In the genomic region with DNA sequence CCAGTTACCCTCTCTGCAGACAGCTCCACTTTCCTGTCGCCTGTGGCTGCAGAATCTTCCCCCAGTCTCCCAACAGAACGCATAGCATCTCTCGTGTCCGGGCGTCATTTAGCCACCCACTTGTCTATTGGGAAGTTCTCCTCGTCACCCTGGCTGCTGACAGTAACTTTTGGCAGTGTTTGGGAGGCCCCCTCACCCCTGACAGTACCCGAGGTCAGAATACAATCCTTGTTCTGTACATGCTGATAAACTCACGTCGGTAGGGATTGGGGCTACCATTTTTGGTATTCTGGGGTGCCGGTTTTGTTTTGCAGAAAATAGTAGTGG, we compare ENCODE assay signal across 8 mouse cellular contexts. TPM values are rescaled to one million over a fixed set of nuclear protein-coding genes. Genes with fewer than 3 reads are reported as not detected.
DNase-seq lines count a peak whose midpoint lies in the region; ATAC-seq and TF ChIP-seq lines count a peak whose summit lies in the region.

No protein-coding gene starts in this region.

- H3K27ac ChIP-seq in lung, embryonic 14.5 days (ENCODE audit: low read depth), result peak overlapping the region; percentile 99
- H3K27ac ChIP-seq in forebrain, embryonic 11.5 days (ENCODE audit: low read depth, low read length), result peak overlapping the region; percentile 96
- H3K27ac ChIP-seq in limb, embryonic 12.5 days, result peak overlapping the region; percentile 98
- peak overlapping the region; percentile 96 for H3K27ac ChIP-seq in neural tube, embryonic 12.5 days

- ATAC-seq in lung, embryonic 14.5 days (ENCODE audit: insufficient read depth), result no peak
- no peak for ATAC-seq in forebrain, embryonic 11.5 days (replicated peaks; ENCODE audit: low FRiP score)
- no peak for ATAC-seq in limb, embryonic 12.5 days (ENCODE audit: insufficient number of reproducible peaks, insufficient read depth, low FRiP score, low TSS enrichment, low read depth)
- ATAC-seq in neural tube, embryonic 12.5 days (ENCODE audit: low FRiP score, low read depth), result no peak

- no peaks in the 10 kb centered on the region for H3K9me3 ChIP-seq in lung, embryonic 14.5 days (ENCODE audit: low read depth, low read length)
- no peaks in the 10 kb centered on the region for H3K9me3 ChIP-seq in forebrain, embryonic 11.5 days (ENCODE audit: control insufficient read depth, low read length)
- H3K9me3 ChIP-seq in limb, embryonic 12.5 days, result no peaks in the 10 kb centered on the region
- H3K9me3 ChIP-seq in neural tube, embryonic 12.5 days, result no peaks in the 10 kb centered on the region

- H3K4me2 ChIP-seq in lung, embryonic 14.5 days, result peak overlapping the region; percentile 91
- H3K4me2 ChIP-seq in forebrain, embryonic 11.5 days (ENCODE audit: low read depth, low read length, severe bottlenecking), result peak overlapping the region; percentile 86
- H3K4me2 ChIP-seq in limb, embryonic 12.5 days, result peak overlapping the region; percentile 79
- H3K4me2 ChIP-seq in neural tube, embryonic 12.5 days (replicated peaks), result peak overlapping the region; percentile 82

- H3K4me1 ChIP-seq in lung, embryonic 14.5 days (ENCODE audit: insufficient read depth), result 0 out of 2 replicates have a peak, but pooled peaks cover 13% of the 10 kb centered on the region
- H3K4me1 ChIP-seq in forebrain, embryonic 11.5 days (replicated peaks; ENCODE audit: control insufficient read depth, insufficient read depth, low read length), result peaks cover 5% of the 10 kb centered on the region; the same call in 1 of the 2 replicates
- peaks cover 31% of the 10 kb centered on the region for H3K4me1 ChIP-seq in limb, embryonic 12.5 days (replicated peaks)
- peaks cover 23% of the 10 kb centered on the region for H3K4me1 ChIP-seq in neural tube, embryonic 12.5 days

- no peak for TF ChIP-seq CTCF in lung, embryonic 14.5 days (IDR thresholded peaks at IDR 0.05; ENCODE audit: low read depth)

- peak overlapping the region; percentile 90 for H3K9ac ChIP-seq in lung, embryonic 14.5 days
- H3K9ac ChIP-seq in forebrain, embryonic 11.5 days (ENCODE audit: low read length), result peak overlapping the region; percentile 96
- H3K9ac ChIP-seq in limb, embryonic 12.5 days (replicated peaks), result peak overlapping the region; percentile 91
- H3K9ac ChIP-seq in neural tube, embryonic 12.5 days, result peak overlapping the region; percentile 86

- WGBS in lung, embryonic 14.5 days, result under 1% methylated on average over 10 of the region's 10 CpGs
- 2% methylated on average over 10 of the region's 10 CpGs for WGBS in forebrain, embryonic 11.5 days
- 1% methylated on average over 10 of the region's 10 CpGs for WGBS in limb, embryonic 12.5 days
- WGBS in neural tube, embryonic 12.5 days, result under 1% methylated on average over 10 of the region's 10 CpGs

- peak overlapping the region; percentile 75 for H3K4me3 ChIP-seq in lung, embryonic 14.5 days (ENCODE audit: low read depth, low read length)
- peak overlapping the region; percentile 84 for H3K4me3 ChIP-seq in forebrain, embryonic 11.5 days (ENCODE audit: low read depth, low read length)
- peak overlapping the region; percentile 73 for H3K4me3 ChIP-seq in limb, embryonic 12.5 days (replicated peaks)
- H3K4me3 ChIP-seq in neural tube, embryonic 12.5 days, result peak overlapping the region; percentile 73

- no peaks in the 10 kb centered on the region for H3K27me3 ChIP-seq in lung, embryonic 14.5 days (ENCODE audit: insufficient read depth, low read length)
- H3K27me3 ChIP-seq in forebrain, embryonic 11.5 days (ENCODE audit: control insufficient read depth, insufficient read depth, low read length), result no peaks in the 10 kb centered on the region
- H3K27me3 ChIP-seq in limb, embryonic 12.5 days, result no peaks in the 10 kb centered on the region
- no peaks in the 10 kb centered on the region; the same call in 1 of the 2 replicates for H3K27me3 ChIP-seq in neural tube, embryonic 12.5 days (replicated peaks)

- H3K36me3 ChIP-seq in lung, embryonic 14.5 days (ENCODE audit: insufficient read depth), result peaks cover 11% of the 10 kb centered on the region; the same call in 1 of the 2 replicates
- H3K36me3 ChIP-seq in forebrain, embryonic 11.5 days (ENCODE audit: control insufficient read depth, insufficient read depth, low read length), result no peaks in the 10 kb centered on the region; the same call in 1 of the 2 replicates
- H3K36me3 ChIP-seq in limb, embryonic 12.5 days, result peaks cover 19% of the 10 kb centered on the region; the same call in 1 of the 2 replicates
- no peaks in the 10 kb centered on the region; the same call in 1 of the 2 replicates for H3K36me3 ChIP-seq in neural tube, embryonic 12.5 days

- peak; percentile 47 for DNase-seq in cerebellum, adult 11 months
- no peak for DNase-seq in cerebellum, postnatal 4 days (ENCODE audit: low spot score in 2 of 2)
- DNase-seq in lung, embryonic 14.5 days, result peak; percentile 40
- DNase-seq in lung, postnatal 14 days, result no peak
- no peak for DNase-seq in forebrain, embryonic 11.5 days (ENCODE audit: low spot score)
- no peak for DNase-seq in urinary bladder, postnatal 10 days (ENCODE audit: low spot score)

RNA-seq across cellular contexts. Expression of a gene that starts 1.7 kb away (rescaled TPM):
- polyA plus RNA-seq in lung, embryonic 14.5 days (2014; fragmentation: Nextera tagmentation; extraction: Ambion mirVana), result 68.6 and 72.3 TPM in 2 replicates
- polyA plus RNA-seq in forebrain, embryonic 11.5 days (2014; fragmentation: Nextera tagmentation; extraction: Ambion mirVana), result 61.4 and 64.8 TPM in 2 replicates
- 56.2 and 58.1 TPM in 2 replicates for polyA plus RNA-seq in limb, embryonic 12.5 days (2016; fragmentation: Nextera tagmentation; extraction: Ambion mirVana)
- 43.1 and 46.0 TPM in 2 replicates for polyA plus RNA-seq in neural tube, embryonic 12.5 days (2016; fragmentation: Nextera tagmentation; extraction: Ambion mirVana)

RNA-seq across cellular contexts. Expression of a gene that starts 50.7 kb away (rescaled TPM):
- polyA plus RNA-seq in lung, embryonic 14.5 days (2014; fragmentation: Nextera tagmentation; extraction: Ambion mirVana), result 57.4 and 59.0 TPM in 2 replicates
- 60.8 and 62.6 TPM in 2 replicates for polyA plus RNA-seq in forebrain, embryonic 11.5 days (2014; fragmentation: Nextera tagmentation; extraction: Ambion mirVana)
- 53.8 and 54.8 TPM in 2 replicates for polyA plus RNA-seq in limb, embryonic 12.5 days (2016; fragmentation: Nextera tagmentation; extraction: Ambion mirVana)
- 80.0 and 86.7 TPM in 2 replicates for polyA plus RNA-seq in neural tube, embryonic 12.5 days (2016; fragmentation: Nextera tagmentation; extraction: Ambion mirVana)

RNA-seq across cellular contexts. Expression of a gene that starts 56.7 kb away (rescaled TPM):
- polyA plus RNA-seq in lung, embryonic 14.5 days (2014; fragmentation: Nextera tagmentation; extraction: Ambion mirVana), result 18.1 and 20.3 TPM in 2 replicates
- 24.6 and 26.3 TPM in 2 replicates for polyA plus RNA-seq in forebrain, embryonic 11.5 days (2014; fragmentation: Nextera tagmentation; extraction: Ambion mirVana)
- polyA plus RNA-seq in limb, embryonic 12.5 days (2016; fragmentation: Nextera tagmentation; extraction: Ambion mirVana), result 22.2 and 24.9 TPM in 2 replicates
- polyA plus RNA-seq in neural tube, embryonic 12.5 days (2016; fragmentation: Nextera tagmentation; extraction: Ambion mirVana), result 21.7 and 22.0 TPM in 2 replicates

Comparison
In these comparisons a context has a peak if more than half of its experiments do, and no peak if none do; other contexts are left out.
1. DNase-seq: peak in cerebellum, adult 11 months (single experiment) and lung, embryonic 14.5 days (single experiment); none in cerebellum, postnatal 4 days (0 of 2), lung, postnatal 14 days (single experiment), forebrain, embryonic 11.5 days (single experiment) and urinary bladder, postnatal 10 days (single experiment).
2. Peak in every context shown above with its lines, with median percentiles within 50 percentile points of each other: H3K27ac ChIP-seq, H3K4me2 ChIP-seq, H3K4me3 ChIP-seq and H3K9ac ChIP-seq.